Mouse (Mus musculus): ENCODE measurements around the gene Wnt7b. TPM values are rescaled to one million over a fixed set of nuclear protein-coding genes. Genes with fewer than 3 reads are reported as not detected.

The Wnt7b gene
- total RNA-seq, 2 experiments from 2014 or later = 43.3 to 53.8 TPM

DNA sequence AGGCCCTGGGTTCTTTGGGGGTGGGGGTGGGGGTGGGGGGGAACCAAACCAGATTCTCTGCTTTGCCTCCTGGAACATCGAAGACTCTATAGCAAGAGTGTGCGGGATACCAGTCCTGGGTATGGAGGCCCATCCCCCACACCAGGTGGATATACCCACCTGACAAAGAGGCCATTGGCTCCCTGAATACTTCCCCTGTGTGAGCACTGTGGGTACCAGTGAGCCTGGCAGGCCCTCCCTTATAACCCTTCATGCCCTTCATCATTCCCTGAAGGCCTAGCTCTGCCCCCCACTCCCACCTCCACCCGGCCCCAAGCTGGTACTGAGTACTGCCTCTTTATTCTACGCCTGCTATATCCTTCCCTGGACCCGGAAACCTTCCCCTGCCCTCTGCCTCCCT, 19.7 kb upstream of the Wnt7b start:
- DNase-seq (ENCODE audit: low spot score in 2 of 2) = no peak

DNA sequence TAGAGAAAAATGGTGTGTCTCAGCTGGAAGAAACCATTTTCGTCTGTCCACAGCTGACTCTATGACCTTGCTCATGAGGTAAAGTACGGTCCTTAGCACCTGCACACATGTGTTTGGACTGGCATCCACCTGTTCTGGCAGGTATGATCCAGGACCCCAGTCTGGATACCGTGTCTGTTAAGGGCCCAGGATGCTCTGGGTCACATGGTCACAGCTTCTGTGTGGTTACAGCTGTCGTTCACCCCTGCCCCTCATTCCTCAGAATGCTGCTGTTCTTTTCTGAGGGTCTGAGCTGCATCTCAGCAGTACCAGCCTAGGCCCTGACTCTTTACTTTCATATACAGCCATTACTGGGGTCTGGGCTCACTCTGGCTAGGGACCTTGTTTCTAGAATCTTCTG, 18.9 kb upstream of the Wnt7b start:
- DNase-seq (ENCODE audit: low spot score in 2 of 2) = no peak

DNA sequence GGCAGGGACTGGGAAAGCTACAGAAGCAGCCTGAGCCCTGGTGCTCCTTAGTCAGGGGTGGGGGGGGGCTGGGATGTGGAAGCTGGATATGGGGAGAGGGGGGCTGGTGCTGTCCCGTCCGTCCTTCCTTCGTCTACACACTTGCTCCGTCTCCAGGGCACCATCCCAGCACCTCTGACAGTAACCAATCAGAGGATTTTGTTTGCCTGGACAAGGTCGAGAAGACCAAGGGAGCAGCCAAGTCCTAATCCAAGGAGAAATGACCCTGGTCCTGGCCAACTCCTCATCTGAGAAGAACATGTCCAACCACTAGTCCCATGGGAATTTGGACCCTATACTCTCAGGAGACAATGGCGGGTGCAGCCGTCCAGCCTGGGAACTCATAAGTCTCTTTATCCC, 18.4 kb upstream of the Wnt7b start:
- no peak for DNase-seq (ENCODE audit: low spot score in 2 of 2)

DNA sequence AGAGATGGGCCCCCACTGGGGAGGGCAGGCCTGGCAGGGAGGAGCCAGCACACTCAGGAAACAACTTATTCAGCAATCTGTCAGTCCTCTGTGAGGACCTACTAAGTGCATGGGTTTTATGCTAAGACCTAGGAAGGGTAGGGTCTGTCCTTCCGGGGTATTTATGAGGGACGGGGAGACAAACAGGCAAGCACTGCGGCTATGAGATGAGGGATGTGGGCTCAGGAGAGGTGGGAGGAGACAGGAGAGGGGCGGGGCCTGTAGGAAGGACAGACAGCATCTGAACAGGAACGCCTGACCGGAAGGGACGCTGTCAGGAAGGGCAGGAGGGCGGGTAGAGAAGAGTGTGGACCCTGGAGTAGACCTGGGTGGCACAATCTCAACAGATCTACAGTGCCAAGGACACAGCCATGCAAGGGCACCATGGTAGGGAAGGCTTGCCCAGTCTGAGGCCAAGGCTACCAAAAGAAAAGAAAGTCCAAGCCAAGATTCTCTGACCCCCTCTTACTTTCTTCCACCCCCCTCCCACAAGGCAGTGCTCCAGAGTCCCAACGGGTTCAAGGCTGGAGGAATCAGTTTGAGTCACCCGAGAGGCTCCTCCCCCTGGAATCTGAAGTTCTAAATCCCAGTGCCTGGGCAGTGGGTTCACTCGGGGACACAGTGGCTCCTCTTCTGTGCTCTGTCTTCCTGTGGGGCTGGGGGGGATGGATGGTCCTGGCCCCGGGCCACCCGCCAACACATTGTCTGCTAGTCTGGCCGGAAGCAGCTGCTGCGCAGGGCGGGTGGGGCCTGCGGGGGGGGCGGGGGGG, 17.8 kb upstream of the Wnt7b start:
- DNase-seq (ENCODE audit: low spot score in 2 of 2) = peak in 1 of 2 experiments; percentile 33

DNA sequence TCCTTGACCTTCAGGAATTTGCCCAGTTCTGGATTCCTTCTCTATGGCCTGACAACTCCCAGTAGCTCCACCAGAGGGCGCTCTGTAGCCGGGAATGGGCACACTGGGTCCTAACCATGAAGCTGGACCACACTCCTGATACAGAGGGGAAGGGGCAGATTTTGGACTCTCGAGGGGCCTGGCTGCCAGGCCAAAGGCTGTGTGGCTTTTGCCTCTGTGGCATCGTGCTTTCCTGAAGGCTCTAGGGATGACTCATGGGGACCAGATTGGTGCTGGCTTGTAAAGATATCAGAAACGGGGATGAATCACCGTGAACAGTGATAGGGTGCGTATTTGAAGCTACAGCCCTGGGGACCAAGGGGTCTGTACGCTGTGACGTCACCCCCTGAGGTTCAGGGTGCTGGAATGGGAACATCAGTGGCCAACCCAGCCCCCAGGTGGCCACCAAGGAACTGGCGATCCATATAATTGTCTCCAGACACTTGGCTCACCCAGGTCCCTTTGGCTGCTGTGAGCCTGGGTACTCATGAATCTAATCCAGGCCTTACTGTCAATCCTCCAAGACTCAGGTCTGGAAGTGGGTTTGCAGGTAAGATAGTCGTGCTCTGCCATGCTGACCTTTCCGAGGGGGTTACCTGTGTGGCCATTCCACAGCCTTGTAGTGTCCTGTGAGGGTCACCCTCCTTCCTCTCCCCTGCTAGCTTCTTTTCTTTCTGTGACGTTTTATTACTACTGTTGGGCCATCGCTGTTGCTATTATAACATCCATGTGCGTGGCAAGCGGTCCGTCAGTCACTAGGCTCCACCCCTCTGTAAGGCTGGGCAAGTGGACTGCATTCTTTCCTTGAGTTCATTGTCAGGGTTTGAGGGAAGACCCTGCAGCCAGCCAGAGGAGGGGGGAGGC, 17.0 kb upstream of the Wnt7b start:
- peak; percentile 59 to 79 for DNase-seq (ENCODE audit: low spot score in 2 of 2)

DNA sequence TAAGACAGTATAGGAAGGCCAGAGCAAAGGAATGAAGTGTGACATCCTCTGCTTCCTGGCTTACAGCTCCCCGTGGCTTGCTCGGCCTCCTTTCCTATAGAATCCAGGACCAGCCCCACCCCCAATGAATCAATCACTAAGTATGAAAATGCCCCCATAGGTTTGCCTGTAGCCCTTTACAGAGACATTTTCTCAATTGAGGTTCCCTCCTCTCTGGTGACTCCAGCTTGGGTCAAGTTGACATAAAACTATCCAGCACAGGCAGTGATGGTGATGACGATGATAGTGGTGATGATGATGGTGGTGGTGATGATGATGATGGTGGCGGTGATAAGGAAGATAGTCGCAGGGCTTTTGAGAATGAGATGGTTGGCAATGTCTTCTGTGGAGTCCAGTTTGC, 16.2 kb upstream of the Wnt7b start:
- no peak for DNase-seq (ENCODE audit: low spot score in 2 of 2)

DNA sequence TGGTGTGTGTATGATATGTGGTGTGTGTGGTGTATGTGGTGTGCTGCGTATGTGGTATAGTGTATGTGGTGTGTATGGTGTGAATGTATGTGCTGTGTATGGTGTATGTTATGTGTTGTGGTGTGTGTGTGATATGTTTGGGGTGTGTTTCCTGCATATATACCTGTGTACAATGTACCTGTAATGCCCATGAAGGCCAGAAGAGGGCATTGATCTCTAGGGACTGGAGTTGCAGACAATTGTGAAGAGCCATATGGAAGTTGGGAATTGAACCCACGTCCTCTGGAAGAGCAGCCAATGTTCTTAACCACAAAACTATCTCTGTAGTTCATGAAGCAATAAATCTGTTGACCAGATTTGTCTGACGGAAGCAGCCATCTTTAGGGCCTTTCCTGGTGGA, 15.1 kb upstream of the Wnt7b start:
- peak in 1 of 2 experiments; percentile 43 for DNase-seq (ENCODE audit: low spot score in 2 of 2)

DNA sequence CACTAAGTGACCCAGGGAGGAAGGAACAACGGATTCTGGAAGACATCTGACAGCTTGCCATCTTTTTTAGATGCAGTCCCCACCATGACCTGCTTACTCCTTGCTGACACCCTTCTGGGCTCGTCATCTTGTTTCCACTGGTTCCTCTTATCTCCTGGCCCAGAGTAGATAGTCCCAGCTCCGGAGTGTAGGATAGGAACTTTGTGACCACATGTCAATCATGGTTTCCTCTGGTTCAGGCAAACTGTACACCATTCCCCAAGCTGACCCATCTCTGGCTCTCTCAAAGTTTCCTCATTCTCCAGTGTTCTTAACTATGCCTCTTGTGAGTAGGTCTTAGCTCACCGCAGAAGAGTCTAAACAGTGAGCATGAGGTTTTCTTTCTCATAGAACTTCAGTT, 10.4 kb upstream of the Wnt7b start:
- DNase-seq (ENCODE audit: low spot score in 2 of 2) = no peak

DNA sequence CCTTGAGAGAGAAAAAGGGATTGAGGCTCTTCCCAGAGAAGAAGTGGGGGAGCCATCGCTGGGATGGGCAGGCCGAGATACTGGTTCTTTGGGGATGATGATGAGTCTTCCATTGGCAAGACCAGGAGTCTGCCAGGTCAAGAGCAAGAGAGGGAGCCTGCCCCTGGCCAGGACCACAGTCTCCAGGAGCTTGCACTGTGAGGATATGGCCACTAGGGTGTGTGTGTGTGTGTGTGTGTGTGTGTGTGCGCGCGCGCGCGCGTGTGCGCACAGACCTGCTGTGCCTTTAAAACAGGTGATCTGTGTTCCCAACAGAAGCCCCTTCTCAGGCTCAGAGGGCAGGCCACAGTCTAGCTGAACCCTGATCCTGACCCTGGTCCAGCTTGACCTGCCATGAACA, 8.6 kb upstream of the Wnt7b start:
- DNase-seq (ENCODE audit: low spot score in 2 of 2) = no peak

DNA sequence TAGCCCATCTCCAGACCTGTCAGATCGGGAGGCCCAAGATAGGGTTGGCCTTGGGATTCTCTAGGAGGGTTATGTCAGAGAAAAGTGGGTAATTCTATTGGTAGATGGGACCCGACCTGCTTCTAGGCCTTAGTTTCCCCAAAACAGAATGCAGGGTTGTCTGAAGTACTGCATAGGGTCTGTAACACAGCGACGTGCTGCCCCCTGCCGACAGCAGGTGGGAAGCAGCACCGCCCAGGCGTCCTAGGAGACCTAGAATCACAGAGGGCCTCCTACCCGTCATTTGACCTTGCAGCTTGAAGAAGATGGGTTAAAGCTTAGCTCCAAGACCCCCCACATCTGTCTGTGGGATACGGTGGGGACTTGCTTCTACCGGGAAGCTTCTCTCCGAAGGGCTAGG, 1.2 kb upstream of the Wnt7b start:
- DNase-seq (ENCODE audit: low spot score in 2 of 2) = peak in 1 of 2 experiments; percentile 83

DNA sequence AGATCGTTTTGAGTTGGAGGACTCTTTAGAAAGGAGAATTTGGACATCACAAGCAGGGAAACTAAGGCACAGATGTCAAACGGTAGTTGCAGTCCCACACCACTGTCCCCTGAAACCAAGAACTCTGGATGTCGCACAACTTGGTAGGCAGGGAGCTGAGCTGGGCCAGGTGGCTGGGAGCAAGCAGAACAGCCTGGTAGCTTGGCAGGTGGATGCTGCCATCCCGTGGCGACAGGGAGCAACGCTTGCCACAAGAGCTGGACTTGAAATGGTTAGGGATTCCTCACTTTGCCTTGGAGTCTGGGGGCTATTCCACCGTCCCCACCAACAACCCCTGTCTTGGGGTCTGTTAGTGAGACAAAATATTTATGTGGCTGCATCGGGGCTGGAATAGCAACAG, 751 bp upstream of the Wnt7b start:
- peak; percentile 84 to 92 for DNase-seq (ENCODE audit: low spot score in 2 of 2)

DNA sequence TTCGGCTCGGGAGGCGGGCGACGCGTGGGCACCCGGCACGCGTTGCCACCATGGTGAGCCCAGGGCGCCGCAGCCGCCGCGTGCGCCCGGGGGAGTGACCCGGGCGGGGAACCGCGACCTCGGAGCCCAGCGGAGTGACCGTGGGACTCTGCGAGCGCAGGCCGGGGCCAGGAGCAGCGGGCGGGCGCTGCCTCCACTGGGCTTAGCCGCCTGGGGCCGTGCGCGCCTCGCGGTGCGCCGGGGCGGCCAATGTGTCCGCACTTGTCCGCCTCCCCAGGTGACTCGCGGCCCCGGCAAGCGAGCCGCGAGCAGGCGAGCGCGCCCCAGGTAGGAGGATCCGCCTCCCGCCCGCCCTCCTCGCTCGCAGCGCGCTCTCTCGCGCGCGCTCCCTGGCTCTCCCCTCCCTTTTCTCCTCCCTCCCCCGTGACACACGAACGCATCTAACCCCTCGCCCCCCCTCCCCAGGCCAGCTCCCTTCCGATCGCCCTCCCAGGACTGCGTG, 659 bp downstream of the Wnt7b start:
- DNase-seq (ENCODE audit: low spot score in 2 of 2) = no peak

DNA sequence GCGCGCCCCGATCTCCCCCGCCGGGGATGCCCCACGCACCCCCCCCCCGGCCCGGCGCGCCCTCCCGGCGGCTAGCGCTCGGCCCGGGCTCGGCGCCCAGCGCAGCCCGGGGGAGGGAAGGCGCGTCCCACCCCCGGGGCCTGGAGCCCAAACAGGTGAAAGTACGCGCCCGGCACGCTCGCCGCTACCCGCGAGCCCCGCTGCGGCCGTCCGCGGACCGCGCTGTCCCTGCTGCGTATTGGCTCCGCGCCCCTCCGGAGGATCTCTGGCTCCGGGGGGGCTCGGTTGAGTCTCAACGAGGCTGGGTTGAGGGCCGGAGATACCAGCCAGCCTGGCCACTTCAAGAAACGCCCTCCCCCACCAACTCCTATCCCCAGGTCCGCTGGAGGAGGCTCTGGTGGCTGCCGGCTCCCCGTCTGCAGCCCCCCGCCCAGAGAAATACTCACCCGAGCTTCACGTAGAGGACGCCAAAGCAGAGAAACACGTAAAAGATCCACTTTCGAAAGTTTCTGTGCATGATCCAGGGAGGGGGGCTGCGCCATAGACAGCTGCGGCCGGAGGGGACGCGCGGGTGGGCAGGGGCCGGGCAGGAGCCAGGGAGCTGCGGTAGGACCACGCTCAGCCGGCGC, 1.2 kb downstream of the Wnt7b start:
- DNase-seq (ENCODE audit: low spot score in 2 of 2) = no peak

DNA sequence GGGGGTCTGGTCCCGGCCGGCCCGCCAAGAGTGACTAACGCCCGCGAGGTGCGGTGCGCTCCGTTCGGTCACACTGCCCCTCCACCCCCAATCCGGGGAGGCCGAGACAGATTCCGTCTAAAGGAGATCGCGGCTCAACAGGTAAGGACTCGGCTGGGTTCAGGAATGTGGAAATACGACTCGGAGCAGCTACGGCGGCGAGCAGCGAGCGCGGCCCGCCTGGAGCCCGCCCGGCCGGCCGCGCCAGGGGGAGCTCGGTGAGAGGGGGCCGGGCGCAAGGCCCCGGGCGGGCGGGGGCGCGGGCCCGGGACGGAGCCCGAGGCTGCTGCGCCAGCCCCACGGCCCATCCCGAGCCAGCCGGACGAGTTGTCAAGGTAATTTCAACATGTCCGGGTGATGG, 1.8 kb downstream of the Wnt7b start:
- no peak for DNase-seq (ENCODE audit: low spot score in 2 of 2)

DNA sequence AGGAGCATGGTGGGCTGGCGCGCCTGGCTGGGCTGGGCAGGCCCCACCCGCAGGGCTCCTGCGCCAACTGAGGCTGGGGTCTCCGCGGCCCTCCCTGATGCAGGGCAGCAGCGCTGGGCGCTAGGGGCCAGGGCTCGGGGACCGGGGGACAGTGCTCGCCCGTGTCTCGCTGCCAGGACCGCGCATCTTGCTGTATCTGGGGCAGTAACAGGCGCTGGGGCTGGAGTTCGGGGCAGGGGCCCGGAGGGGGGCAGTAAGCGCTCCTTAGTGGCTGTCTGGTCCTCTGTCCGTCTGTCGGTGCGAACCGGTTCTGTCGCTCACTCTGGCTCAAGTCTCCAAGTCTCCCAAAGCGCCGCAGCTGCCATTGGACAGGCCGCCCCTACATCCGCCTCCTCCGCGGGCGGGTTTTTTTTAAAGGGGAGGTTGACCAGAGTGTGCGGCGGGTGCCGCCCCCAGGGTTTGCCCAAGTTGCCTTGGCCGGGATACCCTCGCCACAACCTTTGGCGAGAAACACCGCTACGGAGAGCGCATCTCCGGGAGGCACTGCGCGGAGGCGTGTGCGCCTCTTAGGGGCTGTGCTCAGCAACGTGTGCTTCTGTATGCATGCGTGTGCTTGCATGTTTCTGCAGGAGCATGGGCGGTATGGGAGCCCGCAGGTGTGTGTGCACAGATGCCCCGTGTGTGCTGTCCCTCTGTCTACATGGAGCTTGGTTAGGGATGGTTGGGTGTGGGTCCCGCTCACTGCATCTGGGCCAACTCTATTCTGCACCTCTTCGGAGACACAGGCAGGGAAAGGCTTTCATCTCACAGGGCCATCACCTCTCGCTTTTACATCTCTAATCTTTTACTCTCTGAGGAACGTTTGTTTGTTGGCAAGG, 4.5 kb downstream of the Wnt7b start:
- peak in 1 of 2 experiments; percentile 21 for DNase-seq (ENCODE audit: low spot score in 2 of 2)

DNA sequence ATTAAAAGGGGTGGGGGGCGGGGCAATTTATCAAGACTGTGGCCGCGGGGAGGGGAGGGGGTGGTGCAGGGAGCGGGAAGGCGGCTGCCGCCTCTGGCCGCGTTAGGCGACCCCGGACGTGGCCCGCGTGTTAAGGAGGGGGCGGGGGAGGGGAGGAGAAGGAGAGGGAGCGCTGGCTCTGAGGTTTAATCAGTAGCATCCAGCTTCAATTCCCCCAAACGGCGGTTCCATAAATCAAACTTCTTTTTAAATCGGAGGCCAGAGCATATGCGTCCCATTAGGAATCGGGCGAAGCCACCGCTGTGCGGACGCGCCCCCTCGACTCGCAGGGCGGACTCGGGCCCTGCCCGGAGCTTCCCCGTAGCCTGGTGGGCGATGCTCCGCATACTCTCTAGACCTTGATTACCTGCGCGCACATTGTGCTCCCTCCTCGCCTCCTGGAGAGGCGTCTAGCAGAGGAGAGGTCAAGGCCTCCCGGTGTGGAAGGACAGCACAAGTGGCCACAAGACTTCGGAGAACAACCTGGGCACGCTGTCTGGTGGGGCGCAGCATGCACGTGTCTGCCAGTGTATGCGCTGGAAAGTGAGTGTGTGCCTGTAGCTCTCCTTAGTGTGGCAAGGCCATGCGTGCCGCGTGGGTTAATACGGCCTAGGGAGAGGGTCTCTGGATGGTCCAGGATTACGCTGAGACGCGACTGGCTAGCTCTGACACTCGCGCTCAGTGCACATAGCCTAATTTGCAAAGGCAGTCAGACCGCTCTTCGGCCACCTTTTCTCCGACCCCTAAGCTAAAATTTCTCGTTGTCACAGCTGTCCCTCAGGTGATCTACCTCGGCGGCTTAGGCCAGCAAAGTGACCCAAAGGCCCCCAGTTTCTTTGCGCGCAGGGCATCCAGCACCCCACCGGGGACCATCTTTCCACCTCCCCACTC, 5.5 kb downstream of the Wnt7b start:
- DNase-seq (ENCODE audit: low spot score in 2 of 2) = no peak

DNA sequence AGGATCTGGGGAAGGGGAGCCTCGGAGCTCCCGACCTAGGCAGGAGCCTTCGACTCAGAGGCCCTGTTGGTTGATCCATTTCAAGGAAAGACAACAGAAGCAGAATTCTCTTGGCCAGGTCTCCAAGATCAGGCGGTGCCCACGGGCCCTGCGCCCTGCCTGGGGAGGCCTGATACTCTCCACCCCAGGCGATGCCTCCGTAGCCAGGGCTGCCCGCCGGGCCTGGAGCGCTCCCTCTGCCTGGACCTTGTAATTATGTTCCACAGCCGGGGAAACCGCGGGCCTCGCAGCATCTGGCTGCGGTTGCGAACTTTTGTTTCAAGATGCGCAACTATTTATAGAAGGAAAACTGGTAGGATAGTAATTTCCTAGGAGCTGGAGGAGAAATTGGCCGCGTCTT, 6.2 kb downstream of the Wnt7b start:
- DNase-seq (ENCODE audit: low spot score in 2 of 2) = no peak

DNA sequence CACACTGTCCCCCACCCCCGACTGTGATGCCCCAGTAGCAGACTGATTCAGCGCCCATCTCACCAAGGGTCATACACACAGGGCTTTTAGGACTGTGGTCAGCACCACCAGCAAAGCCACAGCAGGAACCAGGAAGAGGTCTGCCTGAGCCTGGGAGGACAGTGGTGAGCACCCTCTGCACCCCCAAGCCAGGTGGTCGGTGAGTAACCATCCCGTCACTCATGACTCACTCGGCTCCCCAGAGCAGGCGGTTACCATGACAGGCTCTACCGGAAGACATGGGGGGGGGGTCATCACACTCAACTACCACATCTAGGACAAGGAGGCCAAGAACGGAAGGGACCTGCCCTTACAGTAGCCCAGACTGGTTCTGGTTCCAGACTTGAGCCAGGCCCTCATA, 7.7 kb downstream of the Wnt7b start:
- DNase-seq (ENCODE audit: low spot score in 2 of 2) = no peak

DNA sequence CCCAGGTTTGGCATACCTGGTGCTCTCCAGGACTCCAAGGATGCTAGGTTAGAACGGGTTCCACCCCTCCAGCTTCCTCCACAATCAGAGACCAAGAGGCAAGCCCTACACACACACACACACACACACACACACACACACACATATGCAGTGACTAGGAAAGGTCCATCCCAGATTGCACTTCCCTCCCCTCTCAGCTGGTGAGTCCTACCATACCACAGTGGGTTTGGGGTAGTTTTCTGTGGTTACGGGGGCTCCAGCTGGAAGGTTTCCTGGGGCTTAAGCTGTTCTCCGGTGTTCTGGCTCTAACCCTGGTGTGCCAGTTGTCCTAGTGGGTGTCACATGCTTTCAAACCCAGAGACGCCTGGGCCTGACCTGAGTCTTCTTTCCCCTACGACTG, 8.2 kb downstream of the Wnt7b start:
- DNase-seq (ENCODE audit: low spot score in 2 of 2) = no peak

Measured in layer of hippocampus, adult 18-20 months (tissue).